Mouse (Mus musculus) heart, postnatal 0 days (tissue): ENCODE measurements around the gene Tmem164. TPM values are rescaled to one million over a fixed set of nuclear protein-coding genes. Genes with fewer than 3 reads are reported as not detected.
A peak's percentile ranks its signal among the peaks of the same experiment; 100 is the strongest.

Source experiments
- ATAC-seq: fragments of 200-750 bp; cut with Nextera tagmentation; 2 replicates; pipeline ENCODE4 v1.8.0; 2017; ENCODE audit warnings: low read depth, moderate number of reproducible peaks, moderate library complexity; ENCODE audit not compliant: insufficient read depth
- DNase-seq: peaks from one replicate; pipeline ENCODE4 v3.0.0-alpha.2; 2016; ENCODE audit warnings: low spot score
- H3K27ac ChIP-seq: fragments of 300-500 bp; sonication (generic); 2 replicates; pipeline ENCODE4 v1.5.1; 2014; ENCODE audit warnings: low read depth, mild to moderate bottlenecking
- H3K27me3 ChIP-seq: fragments of 300-500 bp; sonication (generic); 2 replicates; pipeline ENCODE4 v1.6.1; 2014; ENCODE audit warnings: low read length, mixed read lengths; ENCODE audit not compliant: control insufficient read depth, insufficient read depth
- H3K36me3 ChIP-seq: fragments of 300-500 bp; sonication (generic); replicated peaks from 2 replicates; pipeline ENCODE4 v1.6.1; 2014; ENCODE audit warnings: low read length, mixed read lengths; ENCODE audit not compliant: control insufficient read depth, insufficient read depth
- H3K4me1 ChIP-seq: fragments of 300-500 bp; sonication (generic); 2 replicates; pipeline ENCODE4 v1.6.1; 2014; ENCODE audit warnings: antibody characterized with exemption; ENCODE audit not compliant: control insufficient read depth, insufficient read depth
- H3K4me2 ChIP-seq: fragments of 300-500 bp; sonication (generic); 2 replicates; pipeline ENCODE4 v1.6.1; 2014; ENCODE audit warnings: low read depth, mild to moderate bottlenecking, low read length, moderate library complexity
- H3K4me3 ChIP-seq: fragments of 300-500 bp; sonication (generic); 2 replicates; pipeline ENCODE4 v1.5.1; 2014; ENCODE audit warnings: low read depth, low read length
- H3K9ac ChIP-seq: fragments of 300-500 bp; sonication (generic); replicated peaks from 2 replicates; pipeline ENCODE4 v1.6.1; 2014; ENCODE audit warnings: low read depth, low read length, mixed read lengths
- H3K9me3 ChIP-seq: fragments of 300-500 bp; sonication (generic); replicated peaks from 2 replicates; pipeline ENCODE4 v1.6.1; 2016; ENCODE audit warnings: low read length; ENCODE audit not compliant: control insufficient read depth
- CTCF ChIP-seq: IDR thresholded peaks from 2 replicates; pipeline ENCODE4 v1.5.1; 2016; ENCODE audit warnings: antibody characterized with exemption, control low read depth, low read depth
- EP300 ChIP-seq: IDR thresholded peaks from 2 replicates; pipeline ENCODE4 v1.6.1; 2016; ENCODE audit warnings: antibody characterized with exemption, low read depth
- WGBS: fragments of 180-500 bp; shearing (Covaris S2); extraction: QIAGEN DNeasy Blood & Tissue Kit; methylation state at CpG from one replicate; pipeline ENCODE4 v1.1.7; 2014; 5-methylcytosine and 5-hydroxymethylcytosine counted together
- polyA plus RNA-seq: library from polyadenylated mRNA; unstranded; fragments of >200 nt; fragmentation: Nextera tagmentation; extraction: Ambion mirVana; gene quantifications from 2 replicates; pipeline ENCODE4 v1.2.1, GENCODE M21; 2015
- total RNA-seq: library from RNA; depleted of rRNA; stranded (reverse); fragments of >200 nt; gene quantifications from 2 replicates; pipeline ENCODE4 v1.2.3, GENCODE M21; 2014; ENCODE audit warnings: low replicate concordance

Gene Tmem164
- total and polyA plus RNA-seq, 2 experiments from 2014 or later, result 57.0 to 127 TPM

- H3K4me3 ChIP-seq, result no peak overlapping the region
- H3K27ac ChIP-seq, result peak overlapping the region; percentile 23; the same call in 1 of the 2 replicates
- H3K9me3 ChIP-seq, result no peaks in the 10 kb centered on the region
- H3K9ac ChIP-seq, result no peak overlapping the region
- ATAC-seq, result no peak
- no peak overlapping the region for H3K4me2 ChIP-seq
- TF ChIP-seq EP300 (no peak), CTCF (no peak)
- 49% methylated on average over 4 of the region's 4 CpGs for WGBS
- DNase-seq, result no peak
- H3K36me3 ChIP-seq, result no peaks in the 10 kb centered on the region; the same call in 1 of the 2 replicates
- no peaks in the 10 kb centered on the region for H3K27me3 ChIP-seq
- no peaks in the 10 kb centered on the region for H3K4me1 ChIP-seq
These were observed 160.7 kb downstream of the Tmem164 start for GRCm38 (mm10) chrX:142841916-142842315.

- H3K27me3 ChIP-seq, result no peaks in the 10 kb centered on the region
- no peak overlapping the region for H3K4me2 ChIP-seq
These were observed 165.1 kb downstream of the Tmem164 start for GRCm38 (mm10) chrX:142846266-142846665.

GRCm38 (mm10) chrX:142848032-142848431, 166.8 kb downstream of the Tmem164 start:
- DNase-seq (no peak), ATAC-seq (no peak)
- 84% methylated on average over 9 of the region's 9 CpGs for WGBS
- Histone ChIP-seq H3K4me1 (no peaks in the 10 kb centered on the region), H3K4me3 (no peak overlapping the region), H3K27me3 (no peaks in the 10 kb centered on the region), H3K36me3 (no peaks in the 10 kb centered on the region), H3K27ac (no peak overlapping the region), H3K4me2 (no peak overlapping the region), H3K9ac (no peak overlapping the region), H3K9me3 (no peaks in the 10 kb centered on the region)
- TF ChIP-seq EP300 (no peak), CTCF (no peak)

More at GRCm38 (mm10) chrX:142846266-142846665, 165.1 kb downstream of the Tmem164 start:
- Histone ChIP-seq H3K4me3 (no peak overlapping the region), H3K27ac (0 out of 2 replicates have a peak overlapping the region, but pooled peaks have one; percentile 3), H3K9me3 (no peaks in the 10 kb centered on the region), H3K4me1 (no peaks in the 10 kb centered on the region), H3K36me3 (no peaks in the 10 kb centered on the region), H3K9ac (no peak overlapping the region)
- no peak for ATAC-seq
- TF ChIP-seq CTCF, result no peak
- TF ChIP-seq EP300, result no peak
- DNase-seq, result no peak
- 62% methylated on average over 6 of the region's 6 CpGs for WGBS

GRCm38 (mm10) chrX:142869844-142870243, 188.6 kb downstream of the Tmem164 start:
- H3K27me3 ChIP-seq, result no peaks in the 10 kb centered on the region
- no peaks in the 10 kb centered on the region for H3K4me1 ChIP-seq
- no peaks in the 10 kb centered on the region for H3K9me3 ChIP-seq
- H3K36me3 ChIP-seq, result no peaks in the 10 kb centered on the region
- no peak overlapping the region for H3K4me2 ChIP-seq
- WGBS, result 52% methylated on average over 2 of the region's 2 CpGs
- H3K4me3 ChIP-seq, result no peak overlapping the region
- no peak overlapping the region for H3K9ac ChIP-seq
- H3K27ac ChIP-seq, result no peak overlapping the region
- ATAC-seq (no peak), DNase-seq (no peak)
- TF ChIP-seq CTCF (no peak), EP300 (no peak)

GRCm38 (mm10) chrX:142882255-142882654, 201.0 kb downstream of the Tmem164 start:
- Histone ChIP-seq H3K9ac (no peak overlapping the region), H3K4me3 (no peak overlapping the region), H3K36me3 (no peaks in the 10 kb centered on the region), H3K27me3 (no peaks in the 10 kb centered on the region), H3K4me1 (no peaks in the 10 kb centered on the region), H3K9me3 (no peaks in the 10 kb centered on the region), H3K27ac (no peak overlapping the region), H3K4me2 (no peak overlapping the region)
- TF ChIP-seq EP300 (no peak), CTCF (no peak)
- ATAC-seq, result no peak
- WGBS, result 78% methylated on average over 5 of the region's 5 CpGs
- no peak for DNase-seq

- H3K4me3 ChIP-seq, result no peak overlapping the region
- H3K9ac ChIP-seq, result no peak overlapping the region
- no peaks in the 10 kb centered on the region for H3K9me3 ChIP-seq
- 69% methylated on average over 4 of the region's 4 CpGs for WGBS
- no peaks in the 10 kb centered on the region for H3K27me3 ChIP-seq
- ATAC-seq (no peak), DNase-seq (no peak)
- H3K4me2 ChIP-seq, result no peak overlapping the region
- H3K27ac ChIP-seq, result no peak overlapping the region
- no peaks in the 10 kb centered on the region for H3K36me3 ChIP-seq
- no peaks in the 10 kb centered on the region for H3K4me1 ChIP-seq
- TF ChIP-seq CTCF (no peak), EP300 (no peak)
These were observed 202.4 kb downstream of the Tmem164 start for GRCm38 (mm10) chrX:142883593-142883992.
